Mouse (Mus musculus) E14TG2a.4 (cell line): ENCODE data around the gene 4933411K16Rik.

Source experiments
- CTCF ChIP-seq: conservative IDR thresholded peaks from 2 replicates; pipeline ENCODE4 v1.5.1; 2014; ENCODE audit warnings: low read length
- NANOG ChIP-seq: IDR thresholded peaks from 2 replicates; pipeline ENCODE4 v1.6.1; 2014; ENCODE audit warnings: borderline replicate concordance, low read length, mixed read lengths
- POU5F1 ChIP-seq: IDR thresholded peaks from 2 replicates; pipeline ENCODE4 v1.6.1; 2014; ENCODE audit warnings: low read length, borderline replicate concordance

- no peak for TF ChIP-seq CTCF
- TF ChIP-seq POU5F1: no peak
- TF ChIP-seq NANOG: no peak
Observed at GRCm38 (mm10) chr19:42004258-42004657, 47.8 kb upstream of the 4933411K16Rik start.
